ENCODE assay signal across 8 mouse cellular contexts in genomic region chr4:150583777-150584135, GRCm38 (mm10).
A peak's percentile ranks its signal among the peaks of the same experiment; 100 is the strongest.
DNase-seq lines count a peak whose midpoint lies in the region; ATAC-seq lines count a peak whose summit lies in the region.

No protein-coding gene starts in this region.

- WGBS in heart, embryonic 10.5 days, result 76% methylated on average over 3 of the region's 3 CpGs
- WGBS in forebrain, embryonic 11.5 days, result 66% methylated on average over 3 of the region's 3 CpGs
- 60% methylated on average over 3 of the region's 3 CpGs for whole genome bisulfite sequencing in liver, embryonic 12.5 days (ENCODE audit: insufficient replicate concordance)

- H3K4me3 ChIP-seq in heart, embryonic 10.5 days, result no peak overlapping the region
- H3K4me3 ChIP-seq in forebrain, embryonic 11.5 days (ENCODE audit: low read depth, low read length), result no peak overlapping the region
- no peak overlapping the region for H3K4me3 ChIP-seq in liver, embryonic 12.5 days

- intact Hi-C loops in heart, postnatal 14 days (cut with DNase I), result no loop called here

- no peaks in the 10 kb centered on the region for H3K9me3 ChIP-seq in heart, embryonic 10.5 days
- H3K9me3 ChIP-seq in forebrain, embryonic 11.5 days (ENCODE audit: control insufficient read depth, low read length), result no peaks in the 10 kb centered on the region
- no peaks in the 10 kb centered on the region for H3K9me3 ChIP-seq in liver, embryonic 12.5 days (replicated peaks)

- H3K27me3 ChIP-seq in heart, embryonic 10.5 days (ENCODE audit: insufficient read depth, poor library complexity, severe bottlenecking), result no peaks in the 10 kb centered on the region
- no peaks in the 10 kb centered on the region for H3K27me3 ChIP-seq in forebrain, embryonic 11.5 days (ENCODE audit: control insufficient read depth, insufficient read depth, low read length)
- no peaks in the 10 kb centered on the region for H3K27me3 ChIP-seq in liver, embryonic 12.5 days (replicated peaks)

- no peak overlapping the region for H3K9ac ChIP-seq in forebrain, embryonic 11.5 days (ENCODE audit: low read length)
- H3K9ac ChIP-seq in liver, embryonic 12.5 days, result 0 out of 2 replicates have a peak overlapping the region, but pooled peaks have one; percentile 25

- H3K27ac ChIP-seq in heart, embryonic 10.5 days, result peak overlapping the region; percentile 69
- peak overlapping the region; percentile 32; the same call in 1 of the 2 replicates for H3K27ac ChIP-seq in forebrain, embryonic 11.5 days (ENCODE audit: low read depth, low read length)
- peak overlapping the region; percentile 61 for H3K27ac ChIP-seq in liver, embryonic 12.5 days

- H3K4me2 ChIP-seq in forebrain, embryonic 11.5 days (ENCODE audit: low read depth, low read length, severe bottlenecking), result no peak overlapping the region
- H3K4me2 ChIP-seq in liver, embryonic 12.5 days, result peak overlapping the region; percentile 37

- peaks cover 64% of the 10 kb centered on the region for H3K4me1 ChIP-seq in heart, embryonic 10.5 days
- H3K4me1 ChIP-seq in forebrain, embryonic 11.5 days (replicated peaks; ENCODE audit: control insufficient read depth, insufficient read depth, low read length), result peaks cover 9% of the 10 kb centered on the region
- peaks cover 69% of the 10 kb centered on the region for H3K4me1 ChIP-seq in liver, embryonic 12.5 days

- H3K36me3 ChIP-seq in heart, embryonic 10.5 days, result peaks cover 13% of the 10 kb centered on the region
- H3K36me3 ChIP-seq in forebrain, embryonic 11.5 days (ENCODE audit: control insufficient read depth, insufficient read depth, low read length), result no peaks in the 10 kb centered on the region
- peaks cover 7% of the 10 kb centered on the region; the same call in 1 of the 2 replicates for H3K36me3 ChIP-seq in liver, embryonic 12.5 days

- no peak for ATAC-seq in forebrain, embryonic 11.5 days (replicated peaks; ENCODE audit: low FRiP score)
- ATAC-seq in liver, embryonic 12.5 days, result no peak

- no peak for DNase-seq in heart, embryonic 10.5 days (ENCODE audit: low spot score)
- DNase-seq in heart, postnatal 14 days, result no peak
- DNase-seq in CD4-positive helper T cell, adult 2 months (ENCODE audit: low read depth, low spot score), result peak; percentile 66
- no peak for DNase-seq in forebrain, embryonic 11.5 days (ENCODE audit: low spot score)
- no peak for DNase-seq in layer of hippocampus, postnatal 25 days (ENCODE audit: extremely low spot score in 1 of 2, low spot score in 1 of 2)
- DNase-seq in ovary, adult 18-20 months (ENCODE audit: low spot score), result no peak
- no peak for DNase-seq in adrenal gland, adult 18-20 months (ENCODE audit: low spot score in 2 of 2)
